Mouse (Mus musculus) kidney, adult 2 months (tissue): ENCODE results near the gene Prkce. TPM values are rescaled to one million over a fixed set of nuclear protein-coding genes. Genes with fewer than 3 reads are reported as not detected.
A peak's percentile ranks its signal among the peaks of the same experiment; 100 is the strongest.

Experiments
- DNase-seq: peaks from one replicate; pipeline ENCODE4 v3.0.0; 2021
- H3K27ac ChIP-seq: fragments of 200-500 bp; 2 replicates; pipeline ENCODE4 v1.5.1; 2012; ENCODE audit warnings: low read depth, low read length, control low read depth, inconsistent platforms; ENCODE audit not compliant: insufficient read depth
- H3K27me3 ChIP-seq: fragments of 200-500 bp; replicated peaks from 2 replicates; pipeline ENCODE4 v1.6.1; 2012; ENCODE audit warnings: mild to moderate bottlenecking, moderate library complexity, low read length, inconsistent platforms; ENCODE audit not compliant: control insufficient read depth, insufficient read depth
- H3K36me3 ChIP-seq: fragments of 200-500 bp; 2 replicates; pipeline ENCODE4 v1.6.1; 2012; ENCODE audit warnings: mild to moderate bottlenecking, moderate library complexity, low read length, inconsistent platforms; ENCODE audit not compliant: control insufficient read depth, insufficient read depth
- H3K4me1 ChIP-seq: fragments of 200-500 bp; 2 replicates; pipeline ENCODE4 v1.6.1; 2011; ENCODE audit warnings: low read length; ENCODE audit not compliant: control insufficient read depth, insufficient read depth
- H3K4me3 ChIP-seq: fragments of 200-500 bp; 2 replicates; pipeline ENCODE4 v1.5.1; 2011; ENCODE audit warnings: mild to moderate bottlenecking, low read depth, low read length, control low read depth; ENCODE audit not compliant: insufficient read depth
- CTCF ChIP-seq: fragments of 200-500 bp; conservative IDR thresholded peaks from 2 replicates; pipeline ENCODE4 v1.5.1; 2011; ENCODE audit warnings: low read depth, mild to moderate bottlenecking, control low read depth, low read length, moderate library complexity, mixed read lengths; ENCODE audit not compliant: insufficient read depth, insufficient read length
- POLR2A ChIP-seq: fragments of 200-500 bp; IDR thresholded peaks from one replicate; pipeline ENCODE4 v1.6.1; 2011; ENCODE audit warnings: low read depth, low read length, control low read depth
- WGBS: fragments of 180-500 bp; shearing (Covaris S2); methylation state at CpG from one replicate; pipeline ENCODE4 v1.1.7; 2018; 5-methylcytosine and 5-hydroxymethylcytosine counted together
- polyA plus RNA-seq: library from polyadenylated mRNA; depleted of rRNA; stranded (reverse); fragments of >200 nt; gene quantifications from 2 replicates; pipeline ENCODE4 v1.2.3, GENCODE M21; 2012

Prkce gene
- polyA plus RNA-seq, 1 experiment: 6.1 TPM

DNA sequence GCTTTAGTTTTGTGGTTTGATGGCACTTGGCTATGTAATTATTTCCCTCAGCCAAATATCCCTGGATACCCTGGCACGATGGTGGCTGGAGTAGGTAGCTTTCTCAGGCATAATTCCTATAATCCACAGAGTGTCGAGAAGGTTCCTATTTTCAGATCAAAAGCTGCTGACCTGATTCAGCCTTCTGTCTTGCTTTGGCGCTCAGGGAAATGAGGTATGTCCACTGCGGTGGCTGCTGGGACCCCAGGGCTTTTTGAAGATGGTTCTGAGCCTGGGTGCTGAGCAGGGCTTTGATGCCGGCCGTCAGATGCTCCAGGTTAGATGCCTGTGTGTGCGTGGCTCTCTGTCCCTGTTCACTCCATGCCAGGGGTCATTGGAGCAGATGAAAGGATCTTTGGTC lies 59.0 kb downstream of the Prkce start:
- Histone ChIP-seq H3K4me1 (peaks cover 3% of the 10 kb centered on the region; the same call in 1 of the 2 replicates), H3K4me3 (no peak overlapping the region), H3K36me3 (no peaks in the 10 kb centered on the region), H3K27me3 (no peaks in the 10 kb centered on the region), H3K27ac (no peak overlapping the region)
- no peak for TF ChIP-seq POLR2A
- TF ChIP-seq CTCF: no peak
- no peak for DNase-seq
- WGBS: 58% methylated on average over 7 of the region's 7 CpGs

DNA sequence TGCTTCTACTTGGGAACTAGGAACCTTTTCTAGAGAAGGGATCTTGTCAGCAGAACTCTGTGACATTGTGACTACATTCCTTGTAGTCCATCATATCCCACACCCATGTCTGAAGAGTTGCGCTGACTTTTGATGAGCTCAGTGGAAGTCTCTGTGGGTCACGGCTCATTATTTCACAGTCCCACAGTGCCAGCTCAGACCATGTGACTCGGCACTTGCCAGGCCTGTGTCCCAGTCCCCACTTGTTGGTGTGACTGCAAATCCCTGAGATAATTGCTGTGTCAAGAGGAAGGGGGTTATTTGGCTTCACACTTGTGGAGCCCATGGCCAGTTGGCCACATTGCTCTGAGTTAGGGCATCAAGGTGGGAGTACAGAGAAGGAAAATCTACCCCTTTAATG lies 59.8 kb downstream of the Prkce start:
- Histone ChIP-seq H3K4me3 (no peak overlapping the region), H3K4me1 (peaks cover 3% of the 10 kb centered on the region; the same call in 1 of the 2 replicates), H3K27me3 (no peaks in the 10 kb centered on the region), H3K36me3 (no peaks in the 10 kb centered on the region), H3K27ac (no peak overlapping the region)
- DNase-seq: peak; percentile 41
- TF ChIP-seq CTCF: no peak
- TF ChIP-seq POLR2A: no peak
- whole genome bisulfite sequencing: 58% methylated on average over 3 of the region's 3 CpGs

DNA sequence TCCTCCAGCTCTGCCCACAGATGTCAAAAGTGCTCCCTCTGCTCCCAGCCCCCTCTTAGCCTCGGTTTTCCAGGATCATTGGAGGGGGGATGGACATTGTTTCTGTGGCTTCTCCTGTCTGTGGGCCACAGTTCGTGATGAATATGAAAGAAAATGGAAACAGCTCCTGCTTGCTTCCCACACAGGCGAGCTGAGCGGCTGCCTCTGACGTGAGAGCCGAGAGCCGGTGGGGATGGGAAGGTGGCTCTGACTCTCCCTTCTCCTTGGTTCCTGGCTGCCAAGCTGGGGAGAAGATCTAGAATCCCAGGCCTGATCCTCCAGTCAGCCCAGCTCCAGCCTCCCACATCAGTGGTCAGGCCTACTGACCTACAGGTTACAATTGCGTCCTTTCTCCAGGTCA lies 61.3 kb downstream of the Prkce start:
- no peaks in the 10 kb centered on the region for H3K36me3 ChIP-seq
- no peak overlapping the region for H3K4me3 ChIP-seq
- WGBS: 90% methylated on average over 8 of the region's 8 CpGs
- no peak for DNase-seq
- no peaks in the 10 kb centered on the region for H3K27me3 ChIP-seq
- no peak overlapping the region for H3K27ac ChIP-seq
- H3K4me1 ChIP-seq: peaks cover 3% of the 10 kb centered on the region; the same call in 1 of the 2 replicates
- TF ChIP-seq POLR2A (no peak), CTCF (no peak)

DNA sequence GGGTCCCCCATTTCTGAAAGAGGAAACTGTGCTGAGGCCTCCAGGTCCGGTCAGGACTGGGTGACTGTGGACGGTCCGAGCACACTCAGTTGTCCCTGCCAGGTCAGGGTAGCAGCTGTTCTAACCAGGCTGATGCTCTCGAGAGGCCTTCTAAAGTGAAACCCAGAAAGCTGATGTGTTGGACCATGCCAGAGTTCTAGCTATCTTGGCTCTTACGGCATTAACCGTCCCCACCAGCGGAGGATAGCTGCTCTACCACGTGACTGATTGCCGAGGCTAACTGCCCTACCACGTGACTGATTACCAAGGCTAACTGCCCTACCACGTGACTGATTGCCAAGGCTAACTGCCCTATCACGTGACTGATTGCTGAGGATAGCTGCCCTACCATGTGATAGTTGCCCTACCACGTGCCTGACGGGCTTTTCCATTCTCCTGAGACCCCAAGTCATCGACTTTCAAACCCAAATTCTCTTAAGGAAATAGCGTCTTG lies 62.6 kb downstream of the Prkce start:
- Histone ChIP-seq H3K4me1 (peaks cover 3% of the 10 kb centered on the region; the same call in 1 of the 2 replicates), H3K27ac (no peak overlapping the region), H3K27me3 (no peaks in the 10 kb centered on the region), H3K36me3 (no peaks in the 10 kb centered on the region), H3K4me3 (no peak overlapping the region)
- WGBS: 88% methylated on average over 16 of the region's 16 CpGs
- TF ChIP-seq CTCF: no peak
- TF ChIP-seq POLR2A: no peak
- DNase-seq: no peak

DNA sequence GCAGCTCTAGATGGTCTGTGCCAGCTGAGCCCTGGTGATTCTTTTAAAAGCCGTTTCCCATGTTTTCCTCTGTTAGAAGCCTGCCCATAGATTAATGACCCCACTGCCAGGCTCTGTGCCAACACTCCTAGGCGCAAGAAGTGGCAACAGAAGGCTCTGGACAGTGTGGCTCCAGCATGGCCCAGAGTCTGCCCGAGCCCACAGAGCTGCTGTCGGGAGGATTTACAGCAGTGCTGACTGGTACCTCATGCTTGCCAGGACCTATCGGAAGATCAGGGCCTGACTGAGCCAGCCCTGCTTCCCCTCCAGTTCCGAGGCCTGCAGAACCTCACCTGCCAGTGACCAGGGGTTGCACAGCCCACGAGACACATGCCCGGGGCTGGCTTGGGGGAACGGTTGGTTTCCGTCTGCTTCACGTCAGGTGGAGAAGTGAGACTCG lies 64.2 kb downstream of the Prkce start:
- H3K4me1 ChIP-seq: peaks cover 3% of the 10 kb centered on the region; the same call in 1 of the 2 replicates
- H3K4me3 ChIP-seq: no peak overlapping the region
- no peaks in the 10 kb centered on the region for H3K27me3 ChIP-seq
- no peak overlapping the region for H3K27ac ChIP-seq
- peak; percentile 41 for DNase-seq
- no peaks in the 10 kb centered on the region for H3K36me3 ChIP-seq
- TF ChIP-seq POLR2A: no peak
- WGBS: 54% methylated on average over 12 of the region's 12 CpGs

DNA sequence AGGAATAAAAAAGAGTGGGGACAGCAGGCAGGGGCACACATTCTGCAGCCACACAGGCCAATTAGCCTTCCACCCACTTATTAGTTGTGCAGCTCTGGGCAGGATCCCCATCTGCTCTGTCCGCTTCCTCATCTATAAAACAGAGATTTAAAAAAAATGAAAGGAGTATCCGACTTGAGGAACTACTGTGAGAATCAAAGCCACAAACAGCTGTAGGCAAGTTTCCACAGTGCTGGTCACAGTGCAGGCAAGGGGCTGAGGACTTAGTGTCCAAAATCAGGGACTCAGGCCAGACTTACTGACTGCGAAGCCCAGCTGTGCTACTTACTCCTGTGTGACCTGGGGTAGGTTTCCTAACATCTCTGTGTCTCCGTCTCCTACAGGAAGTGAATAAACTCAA lies 64.7 kb downstream of the Prkce start:
- TF ChIP-seq CTCF (no peak), POLR2A (no peak)
- Histone ChIP-seq H3K4me3 (no peak overlapping the region), H3K27ac (no peak overlapping the region), H3K27me3 (no peaks in the 10 kb centered on the region), H3K36me3 (no peaks in the 10 kb centered on the region), H3K4me1 (peaks cover 6% of the 10 kb centered on the region; the same call in 1 of the 2 replicates)
- WGBS: 87% methylated on average over 4 of the region's 4 CpGs
- DNase-seq: no peak

DNA sequence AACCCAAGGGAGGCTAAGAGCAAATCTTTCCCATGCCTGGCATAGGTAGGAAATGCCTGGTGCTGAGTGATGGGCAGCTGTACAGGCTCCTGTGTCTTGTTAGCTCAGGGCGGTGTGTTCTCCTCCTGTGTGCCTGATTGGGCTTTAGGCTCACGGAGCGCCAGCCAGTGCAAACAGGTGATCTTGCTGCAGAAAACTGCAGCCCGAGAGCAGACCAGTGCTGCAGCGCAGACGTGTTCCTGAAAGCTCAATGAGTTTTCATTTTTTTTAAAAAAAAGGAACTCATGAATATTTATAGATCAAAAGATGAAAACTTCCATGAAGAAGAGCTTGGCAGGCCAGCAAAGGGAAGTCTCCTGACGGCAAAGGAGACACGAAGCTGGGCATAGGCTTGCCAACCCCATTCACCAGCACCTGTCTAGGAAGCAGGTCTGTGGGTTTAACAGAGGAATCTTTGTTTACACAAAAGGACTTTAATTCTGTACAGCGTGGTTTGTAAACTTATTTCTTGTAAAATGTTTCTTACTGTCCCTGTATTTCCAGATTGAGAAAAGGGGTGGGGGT lies 67.1 kb downstream of the Prkce start:
- Histone ChIP-seq H3K4me1 (peaks cover 3% of the 10 kb centered on the region; the same call in 1 of the 2 replicates), H3K36me3 (no peaks in the 10 kb centered on the region), H3K27ac (no peak overlapping the region), H3K4me3 (no peak overlapping the region), H3K27me3 (no peaks in the 10 kb centered on the region)
- no peak for TF ChIP-seq CTCF
- no peak for TF ChIP-seq POLR2A
- WGBS: 72% methylated on average over 9 of the region's 9 CpGs
- no peak for DNase-seq
